Mouse (Mus musculus): ENCODE results near the gene Gm8369. TPM values are rescaled to one million over a fixed set of nuclear protein-coding genes. Genes with fewer than 3 reads are reported as not detected.
"Not testable (repeated sequence)": the region's sequence is repeated elsewhere in the genome, so short reads cannot be mapped to it uniquely, and the experiment has no call there.

Gene Gm8369
- total RNA-seq (2021) = under 1 TPM in 1 of 2 experiments, not detected in 1; 0.29 TPM
- long read RNA-seq, experiment 1 = 0 reads
- long read RNA-seq, experiment 2 = 0 reads

DNA sequence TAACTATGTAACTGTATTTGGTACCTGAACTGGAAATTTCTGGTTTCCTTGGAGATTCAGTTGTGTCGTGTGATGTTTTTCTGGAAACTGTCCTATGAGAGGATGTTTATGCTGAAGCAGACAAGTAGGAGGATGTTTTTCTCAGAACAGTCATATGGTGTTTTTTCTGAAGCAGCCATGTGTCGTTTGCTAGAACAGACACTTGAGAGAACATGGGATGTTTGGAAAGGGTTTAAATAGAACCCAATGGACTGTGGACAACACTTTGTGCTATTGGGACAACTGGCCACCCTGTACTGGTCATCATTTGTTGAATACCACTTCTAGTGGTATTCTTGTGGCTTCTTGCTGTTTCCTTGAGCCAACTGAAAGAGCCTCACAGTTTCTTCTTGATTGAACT lies at the start of gene Gm8369:
Gm8369 (plus strand) TSS at position 193 of the 400 bp plus-strand sequence.
- no peak for DNase-seq (ENCODE audit: low spot score in 2 of 2)

DNA sequence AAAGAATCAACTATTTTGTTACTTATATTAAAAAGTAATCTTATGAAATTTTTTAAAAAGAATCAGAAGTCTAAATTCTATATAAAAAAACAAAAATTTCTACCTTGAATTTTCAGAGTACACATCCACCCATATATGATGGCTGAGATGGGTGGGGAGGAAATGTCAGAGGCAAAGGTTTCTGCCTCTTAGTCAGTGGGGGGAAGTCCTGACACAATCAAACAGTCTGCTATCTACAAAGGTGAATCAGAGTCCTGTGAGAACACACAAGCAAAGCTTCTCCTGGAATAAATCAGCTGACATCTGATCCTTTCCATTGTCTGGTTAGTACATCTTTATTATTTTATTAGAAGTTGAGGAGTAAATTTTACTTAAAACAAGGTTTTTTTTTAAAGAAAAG lies 42.4 kb upstream of the Gm8369 start, which contains the start of gene Ms4a4b:
Ms4a4b (plus strand) TSS at position 216 of the 400 bp plus-strand sequence.
- no peak for DNase-seq (ENCODE audit: low spot score in 2 of 2)

DNA sequence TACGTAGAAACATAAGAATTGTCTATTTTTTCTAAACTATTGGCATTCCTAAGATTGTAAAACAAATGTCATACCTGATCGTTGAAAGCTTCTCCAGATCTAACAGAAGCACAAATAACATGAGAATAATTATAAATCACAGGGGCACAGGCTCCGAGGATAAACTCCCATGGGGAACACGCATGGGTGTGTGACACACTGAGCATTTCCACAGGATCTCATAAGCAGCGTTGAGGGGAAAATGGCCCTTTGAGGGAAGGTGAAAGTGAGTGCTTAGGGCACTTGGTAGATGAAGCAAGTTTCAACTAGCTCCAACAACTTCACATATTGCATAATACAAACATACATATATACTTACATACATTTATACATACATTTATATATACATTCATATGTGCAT lies 41.8 kb upstream of the Gm8369 start:
- DNase-seq (ENCODE audit: low spot score in 2 of 2) = no peak

DNA sequence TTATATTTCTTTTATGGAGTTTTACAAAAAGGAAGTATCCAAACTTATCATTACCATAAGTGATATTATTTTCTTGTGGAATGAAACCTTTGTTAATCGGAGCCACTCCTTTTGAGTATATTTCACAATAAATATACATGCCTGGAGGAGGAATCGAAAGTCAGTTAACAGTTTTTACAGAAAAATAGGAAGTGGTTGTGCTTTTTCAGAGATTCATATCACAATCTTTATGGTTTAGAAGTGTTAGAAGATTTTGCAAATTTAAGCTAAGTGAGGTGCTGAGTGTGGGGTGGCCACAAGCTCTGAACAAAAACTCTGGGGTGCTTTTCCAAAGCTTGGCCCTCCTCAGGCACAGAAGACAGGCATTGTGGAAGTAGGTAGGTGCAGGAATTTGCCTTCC lies 38.5 kb upstream of the Gm8369 start:
- DNase-seq (ENCODE audit: low spot score in 2 of 2) = no peak

DNA sequence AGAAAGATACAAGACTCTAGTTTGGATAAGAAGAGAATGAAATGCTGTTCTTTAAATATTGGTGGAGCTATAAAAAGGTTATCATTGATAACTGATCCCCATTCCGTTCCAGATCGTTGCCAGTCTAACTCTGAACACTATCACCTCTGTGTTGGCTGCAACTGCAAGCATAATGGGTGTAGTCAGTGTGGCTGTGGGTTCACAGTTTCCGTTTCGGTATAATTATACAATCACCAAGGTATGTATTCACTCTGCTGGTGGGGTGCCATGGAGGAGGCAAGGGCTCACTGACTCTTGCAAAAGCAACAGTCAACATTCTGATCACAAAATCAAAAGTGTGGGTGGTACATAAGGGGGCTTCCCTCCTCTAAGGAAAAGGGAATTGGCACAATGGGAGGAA lies 26.7 kb upstream of the Gm8369 start:
- DNase-seq (ENCODE audit: low spot score in 2 of 2) = not testable (repeated sequence)

DNA sequence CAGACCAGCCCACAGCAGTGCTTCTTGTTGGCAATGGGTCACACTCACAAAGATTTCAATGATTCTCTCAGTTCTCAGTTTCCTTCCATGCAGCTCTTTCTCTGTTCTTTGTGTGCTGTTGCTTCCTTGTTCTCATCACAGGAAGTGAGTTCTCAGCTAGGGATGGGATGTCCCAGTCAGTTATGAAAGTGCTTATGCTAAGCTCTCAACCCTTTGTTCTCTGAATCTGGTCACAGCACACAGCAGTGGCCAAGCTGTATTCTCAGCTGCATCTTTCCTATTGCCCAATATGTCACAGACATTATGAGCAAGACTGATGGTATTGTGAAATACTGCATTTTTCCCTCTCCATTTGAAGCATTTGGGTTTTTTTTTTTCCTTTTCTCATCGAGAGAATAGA lies 20.9 kb upstream of the Gm8369 start:
- DNase-seq (ENCODE audit: low spot score in 2 of 2) = not testable (repeated sequence)

DNA sequence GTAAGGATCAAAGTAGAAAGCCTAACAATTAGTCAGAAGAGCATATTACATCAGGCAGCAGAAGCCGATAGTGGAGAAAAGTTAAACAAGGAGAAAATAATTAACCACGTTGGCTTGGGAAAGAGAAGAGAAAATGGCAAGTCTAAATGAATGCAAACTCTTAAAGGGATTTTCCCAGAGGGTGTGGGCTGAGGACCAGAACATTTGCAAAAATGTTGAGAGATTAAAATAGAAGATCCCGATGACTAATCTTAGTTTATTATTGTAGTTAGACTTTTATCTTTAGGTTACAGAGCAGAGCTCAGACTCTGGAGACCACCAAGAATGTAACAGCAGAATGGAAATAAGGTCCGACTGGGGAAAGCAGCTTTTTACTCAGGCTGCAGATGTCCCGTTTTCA lies 19.3 kb upstream of the Gm8369 start:
- no peak for DNase-seq (ENCODE audit: low spot score in 2 of 2)

DNA sequence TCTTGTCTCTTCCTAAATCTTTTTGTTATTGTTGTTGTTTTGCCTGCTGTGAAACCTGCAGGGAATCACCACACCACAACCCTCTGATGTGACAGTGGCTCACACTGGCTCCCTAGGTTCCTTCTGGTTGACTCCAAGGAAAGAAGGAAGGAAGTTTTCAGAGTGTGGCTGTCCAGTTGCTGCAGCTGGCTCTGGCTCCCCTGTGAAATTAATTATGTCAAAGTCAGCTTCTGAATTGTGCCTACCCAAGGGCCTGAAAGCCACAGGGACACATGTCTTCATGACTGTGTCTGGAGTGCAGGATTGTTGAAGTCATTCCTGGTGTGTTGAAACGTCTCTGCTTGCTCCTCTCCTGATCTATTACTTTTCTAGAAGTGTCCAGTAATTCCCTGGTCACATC lies 17.4 kb upstream of the Gm8369 start:
- DNase-seq (ENCODE audit: low spot score in 2 of 2) = not testable (repeated sequence)

DNA sequence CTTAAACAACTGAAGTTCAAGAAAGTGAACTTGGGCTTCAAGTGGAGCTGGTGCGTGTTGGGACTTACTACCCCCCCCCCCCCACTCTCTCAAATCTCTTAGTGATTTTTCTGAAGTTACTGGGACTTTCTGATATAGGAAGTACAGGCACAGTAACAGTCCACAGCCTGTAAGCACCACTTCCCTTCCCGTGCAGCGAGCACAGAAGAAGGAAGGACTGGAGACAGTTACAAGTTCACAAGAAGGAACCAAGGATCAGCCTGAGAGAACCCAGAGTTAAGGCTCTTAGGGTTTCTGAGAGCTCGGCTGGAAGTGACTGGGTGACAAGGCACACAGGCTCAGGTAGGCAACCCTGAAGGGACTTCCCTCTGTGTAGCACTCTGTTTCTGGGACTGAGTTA lies 16.5 kb upstream of the Gm8369 start, which contains the start of gene Ms4a6c:
Ms4a6c (plus strand) TSS at position 152 of the 400 bp plus-strand sequence.
- not testable (repeated sequence) for DNase-seq (ENCODE audit: low spot score in 2 of 2)

DNA sequence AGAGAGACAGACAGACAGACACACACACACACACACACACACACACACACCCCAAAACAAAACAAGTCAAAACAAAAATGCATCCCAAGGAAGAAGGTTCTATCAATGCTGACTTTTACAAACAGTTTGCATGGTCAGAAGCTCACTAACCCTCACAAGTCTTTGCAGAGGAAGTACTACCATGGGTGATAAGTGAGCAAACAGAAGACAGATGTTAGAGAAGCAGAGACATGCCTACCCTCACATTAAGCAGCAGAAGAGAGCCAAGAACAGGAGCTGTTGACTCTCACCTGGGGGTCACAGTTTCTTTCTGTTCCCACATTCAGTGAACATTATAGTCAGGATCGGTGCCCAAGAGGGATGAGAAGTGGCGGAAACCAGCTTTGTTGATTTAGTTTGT lies 6.0 kb upstream of the Gm8369 start:
- no peak for DNase-seq (ENCODE audit: low spot score in 2 of 2)

DNA sequence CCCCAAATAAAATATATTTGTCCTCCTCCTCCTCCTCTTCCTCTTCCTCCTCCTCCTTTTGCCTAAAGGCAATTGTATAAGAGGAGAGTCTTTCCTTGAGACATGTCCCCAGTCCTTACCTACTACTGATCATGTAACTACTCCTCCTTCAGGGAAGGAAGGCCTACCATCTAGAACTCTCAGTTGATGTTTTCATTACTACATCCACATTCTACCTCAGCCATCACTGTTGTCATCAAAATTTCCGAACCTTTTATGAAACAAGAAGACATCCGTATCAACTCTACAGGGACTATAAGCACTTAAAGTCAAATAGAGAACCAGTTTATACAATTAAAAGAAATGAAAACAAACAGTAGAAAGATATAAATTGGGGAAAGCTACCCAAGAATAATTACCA lies 3.1 kb upstream of the Gm8369 start:
- no peak for DNase-seq (ENCODE audit: low spot score in 2 of 2)

DNA sequence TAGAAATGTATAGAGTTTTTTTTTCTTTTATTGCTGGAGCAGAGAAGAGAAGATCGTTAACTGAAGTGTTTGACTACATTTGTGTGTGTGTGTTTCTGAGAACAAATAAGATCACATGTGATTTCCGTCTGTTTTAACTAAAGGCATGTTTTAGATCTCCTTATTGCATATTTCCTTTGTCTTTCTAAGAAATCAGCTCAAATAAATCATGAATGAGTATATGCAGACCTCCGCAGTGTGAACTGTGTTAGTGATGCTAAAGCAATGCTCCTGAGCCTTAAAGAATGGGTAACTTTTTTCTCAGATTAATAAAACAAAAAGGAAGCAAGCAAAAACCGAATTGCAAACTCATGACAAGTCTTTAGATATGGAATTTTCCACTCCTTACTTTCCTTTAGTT lies 1.8 kb upstream of the Gm8369 start:
- no peak for DNase-seq (ENCODE audit: low spot score in 2 of 2)

DNA sequence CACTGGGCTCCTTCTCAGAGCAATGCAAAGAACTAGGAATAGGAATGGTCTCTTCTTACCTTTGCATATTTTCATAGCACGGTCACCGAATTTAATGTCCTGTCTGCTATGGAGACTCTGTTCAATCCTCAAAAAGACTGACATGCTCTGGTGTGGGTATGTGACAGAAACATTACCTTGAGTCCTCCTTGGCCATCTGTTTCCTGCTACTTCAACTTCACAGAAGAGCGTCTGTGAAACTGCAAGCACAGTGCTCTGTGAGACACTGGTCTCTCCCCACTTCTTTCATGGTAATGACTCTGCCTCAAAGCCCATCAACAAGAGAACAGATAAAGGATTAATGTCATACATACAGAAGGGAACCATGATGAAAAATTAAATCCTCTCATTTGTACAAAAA lies 1.4 kb upstream of the Gm8369 start:
- no peak for DNase-seq (ENCODE audit: low spot score in 2 of 2)

DNA sequence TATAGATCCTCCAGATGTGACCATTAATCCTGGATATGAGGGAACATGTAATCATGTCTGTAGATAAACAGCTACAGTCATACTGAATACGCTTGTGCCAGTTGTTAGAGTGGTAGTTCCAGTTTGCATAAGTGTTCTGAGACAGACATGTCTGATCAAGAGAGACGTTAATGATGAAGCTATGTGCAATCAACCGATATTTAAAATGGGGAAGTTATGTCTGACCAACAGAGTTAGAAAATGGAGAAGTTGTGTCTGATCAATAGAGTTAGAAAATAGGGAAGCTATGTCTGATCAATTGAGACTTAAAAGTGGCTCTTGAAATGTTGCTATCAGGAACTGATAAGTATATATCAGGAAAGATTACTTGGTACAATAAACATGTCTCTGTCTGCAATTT lies 472 bp upstream of the Gm8369 start:
- no peak for DNase-seq (ENCODE audit: low spot score in 2 of 2)

DNA sequence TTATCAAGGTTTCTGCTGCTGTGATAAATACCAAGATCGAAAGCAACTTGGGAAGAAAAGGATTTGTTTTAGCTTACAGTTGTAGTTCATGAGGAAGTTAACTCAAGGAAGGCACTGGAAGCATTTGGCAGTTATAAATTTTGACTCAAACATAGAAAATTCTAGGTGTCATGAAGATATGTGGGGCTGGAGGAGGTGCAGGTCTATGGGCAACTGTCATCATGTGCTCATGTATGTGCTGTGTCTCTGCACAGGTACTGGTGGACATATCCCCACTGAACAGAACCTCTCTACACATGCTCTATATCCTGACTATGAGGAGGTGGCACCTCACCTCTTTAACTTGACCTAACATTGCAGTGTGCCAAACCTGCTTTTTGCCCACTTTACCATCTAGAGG lies 861 bp downstream of the Gm8369 start:
- no peak for DNase-seq (ENCODE audit: low spot score in 2 of 2)

DNA sequence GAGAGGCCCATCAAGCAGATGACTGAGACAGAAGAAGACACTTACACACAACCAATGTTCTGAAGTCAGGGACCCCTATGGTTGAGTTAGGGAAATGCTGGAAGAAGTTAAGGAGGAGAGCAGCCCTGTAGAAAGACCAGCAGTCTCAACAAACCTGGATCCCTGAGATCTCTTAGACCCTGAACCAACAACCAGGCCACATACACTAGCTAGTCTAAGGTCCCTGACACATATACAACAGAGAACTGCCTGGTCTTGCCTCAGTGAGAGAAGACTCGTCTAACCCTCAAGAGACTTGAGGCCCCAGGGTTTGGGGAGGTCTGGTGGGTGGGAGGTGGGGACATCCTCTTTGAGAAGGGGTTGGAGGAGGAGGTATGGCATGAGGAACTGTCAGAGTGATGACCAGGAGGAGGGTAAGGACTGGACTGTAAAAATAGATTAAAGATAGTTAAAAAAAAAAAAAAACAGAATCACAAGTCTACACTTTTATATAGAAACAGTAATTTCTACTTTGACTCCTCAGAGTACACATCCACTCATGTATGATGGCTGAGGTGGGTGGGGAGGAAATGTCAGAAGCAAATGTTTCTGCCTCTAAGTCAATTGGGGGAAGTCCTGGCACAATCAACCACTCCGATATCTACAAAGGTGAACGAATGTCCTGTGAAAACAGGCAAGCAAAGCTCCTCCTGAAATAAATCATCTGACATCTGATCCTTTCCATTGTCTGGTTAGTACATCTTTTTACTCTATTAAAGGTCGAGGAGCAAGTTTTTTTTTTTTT lies 5.9 kb downstream of the Gm8369 start:
- no peak for DNase-seq (ENCODE audit: low spot score in 2 of 2)

DNA sequence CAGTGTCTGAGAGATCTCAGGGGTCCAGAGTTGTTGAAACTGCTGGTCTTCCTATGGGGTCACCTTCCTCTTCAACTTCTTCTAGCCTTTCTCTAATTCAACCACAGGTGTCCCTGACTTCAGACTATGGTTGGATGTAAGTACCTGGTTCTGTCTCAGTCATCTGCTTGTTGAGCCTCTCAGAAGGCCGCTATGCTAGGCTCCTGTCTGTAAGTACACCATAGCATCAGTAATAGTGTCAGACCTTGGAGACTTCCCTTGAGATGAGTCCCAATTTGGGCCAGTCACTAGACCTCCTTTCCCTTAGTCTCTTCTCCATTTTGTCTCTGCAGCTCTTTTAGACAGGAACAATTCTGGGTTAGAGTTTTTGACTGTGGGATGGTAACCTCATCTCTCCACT lies 6.9 kb downstream of the Gm8369 start:
- no peak for DNase-seq (ENCODE audit: low spot score in 2 of 2)

DNA sequence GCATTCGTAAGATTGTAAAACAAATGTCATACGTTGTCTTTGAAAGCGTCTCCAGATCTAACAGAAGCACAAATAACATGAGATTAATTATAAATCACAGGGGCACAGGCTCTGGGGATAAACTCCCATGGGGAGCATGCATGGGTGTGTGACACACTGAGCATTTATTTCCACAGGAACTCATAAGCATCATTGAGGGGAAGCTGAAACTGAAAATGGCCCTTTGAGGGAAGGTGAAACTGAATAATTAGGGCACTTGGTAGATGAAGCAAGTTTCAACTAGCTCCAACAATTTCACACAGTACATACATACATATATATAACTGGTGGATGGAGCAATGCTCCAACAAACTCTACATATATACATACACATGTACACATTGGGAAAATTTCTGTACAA lies 8.8 kb downstream of the Gm8369 start:
- DNase-seq (ENCODE audit: low spot score in 2 of 2) = no peak

DNA sequence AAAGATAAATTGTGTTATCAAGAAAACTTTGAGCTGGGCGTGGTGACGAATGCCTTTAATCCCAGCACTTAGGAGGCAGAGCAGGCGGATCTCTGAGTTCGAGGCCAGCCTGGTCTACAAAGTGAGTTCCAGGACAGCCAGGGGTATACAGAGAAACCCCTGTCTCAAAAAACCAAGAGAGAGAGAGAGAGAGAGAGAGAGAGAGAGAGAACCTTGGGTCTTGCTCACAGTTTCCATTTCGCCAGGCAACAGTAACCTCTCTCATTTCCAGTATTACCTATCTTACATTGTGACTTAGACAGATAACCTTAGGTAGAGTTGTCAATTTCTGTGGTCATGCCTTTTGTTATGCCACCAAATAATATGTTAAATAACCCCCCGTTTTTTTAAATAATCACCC lies 10.6 kb downstream of the Gm8369 start:
- no peak for DNase-seq (ENCODE audit: low spot score in 2 of 2)

DNA sequence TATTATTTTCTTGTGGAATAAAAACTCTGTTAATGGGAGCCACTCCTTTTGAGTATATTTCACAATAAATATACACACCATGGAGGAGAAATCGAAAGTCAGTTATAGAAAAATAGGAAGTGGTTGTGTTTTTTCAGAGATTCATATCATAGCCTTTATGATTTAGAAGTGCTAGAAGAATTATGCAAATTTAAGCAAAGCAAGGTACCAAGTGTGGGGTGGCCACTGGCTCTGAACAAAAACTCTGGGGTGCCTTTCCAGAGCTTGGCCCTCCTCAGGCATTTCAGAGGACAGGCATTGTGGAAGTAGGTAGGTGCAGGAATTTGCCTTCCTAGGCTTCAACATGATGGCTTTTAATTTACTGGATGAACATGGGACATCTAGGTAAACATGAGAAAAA lies 11.6 kb downstream of the Gm8369 start:
- DNase-seq (ENCODE audit: low spot score in 2 of 2) = not testable (repeated sequence)

DNA sequence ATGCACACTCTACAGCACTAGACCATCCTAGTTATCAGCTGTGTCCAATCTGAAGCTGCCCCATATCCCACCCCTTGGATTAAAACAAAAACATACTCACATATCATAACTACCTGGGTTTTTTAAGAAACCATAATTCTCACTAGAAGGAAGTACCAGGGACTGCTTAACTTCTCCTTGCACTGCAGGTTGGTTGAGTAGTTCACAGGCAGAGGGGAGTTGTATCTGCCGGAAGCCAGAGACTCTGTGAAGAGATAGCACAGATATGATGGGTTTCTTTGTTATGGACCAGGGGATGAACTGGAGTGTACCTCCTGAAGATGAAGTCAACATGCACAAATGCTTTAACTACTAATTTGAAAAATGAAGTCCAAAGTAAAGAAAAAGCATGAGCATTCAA lies 15.1 kb downstream of the Gm8369 start:
- DNase-seq (ENCODE audit: low spot score in 2 of 2) = no peak

DNA sequence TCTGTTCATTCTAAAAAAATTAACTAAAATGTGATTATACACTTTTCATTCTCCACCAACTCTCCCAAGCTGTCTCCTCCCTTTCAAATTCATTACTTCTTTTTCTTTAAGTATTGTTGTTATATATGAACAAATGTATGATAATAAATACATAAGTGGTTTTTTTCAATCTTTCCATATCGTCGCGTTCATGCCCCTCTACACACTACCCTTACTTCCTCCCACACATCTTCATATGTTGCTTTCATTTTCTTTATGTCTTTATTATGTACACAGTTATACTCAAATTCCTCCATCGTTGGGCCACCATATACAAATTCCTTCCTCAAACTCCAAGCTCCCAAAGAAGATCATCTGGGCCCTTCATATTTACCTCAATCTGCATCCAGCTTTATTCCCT lies 15.6 kb downstream of the Gm8369 start:
- DNase-seq (ENCODE audit: low spot score in 2 of 2) = no peak

DNA sequence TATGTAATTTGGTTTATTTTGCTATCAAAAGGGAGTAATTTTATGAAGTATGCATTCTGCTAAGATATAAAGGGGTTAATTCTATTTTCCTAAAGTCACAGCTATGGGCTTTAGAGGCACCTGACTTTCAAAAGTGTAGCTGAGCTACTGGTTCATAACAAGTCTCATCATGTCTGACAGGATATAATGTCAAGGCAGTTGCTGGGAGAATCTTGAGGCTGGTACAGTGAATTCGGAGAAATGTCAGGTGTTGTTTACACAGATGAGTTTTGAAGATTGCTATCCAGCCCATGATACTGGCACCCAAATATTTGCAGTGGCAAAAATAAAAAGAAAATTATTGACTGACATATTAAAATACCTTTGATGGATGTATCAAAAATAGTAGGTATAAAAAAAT lies 19.1 kb downstream of the Gm8369 start:
- no peak for DNase-seq (ENCODE audit: low spot score in 2 of 2)

Measured in gastrocnemius, postnatal 4 days (tissue).